Mouse (Mus musculus) embryonic facial prominence, embryonic 13.5 days (tissue): ENCODE measurements around the gene Zfp617. TPM values are rescaled to one million over a fixed set of nuclear protein-coding genes. Genes with fewer than 3 reads are reported as not detected.
"Not testable (repeated sequence)": the region's sequence is repeated elsewhere in the genome, so short reads cannot be mapped to it uniquely, and the experiment has no call there.

Experiments
- ATAC-seq: fragments of 200-750 bp; cut with Nextera tagmentation; 2 replicates; pipeline ENCODE4 v1.8.0; 2017; ENCODE audit warnings: low read depth; ENCODE audit not compliant: insufficient number of reproducible peaks, insufficient read depth, low FRiP score, low TSS enrichment
- H3K27ac ChIP-seq: fragments of 300-500 bp; sonication (generic); 2 replicates; pipeline ENCODE4 v1.5.1; 2015; ENCODE audit warnings: moderate library complexity, mild to moderate bottlenecking, inconsistent platforms
- H3K27me3 ChIP-seq: fragments of 300-500 bp; sonication (generic); 2 replicates; pipeline ENCODE4 v1.6.1; 2015; ENCODE audit warnings: mild to moderate bottlenecking, inconsistent platforms
- H3K36me3 ChIP-seq: fragments of 300-500 bp; sonication (generic); 2 replicates; pipeline ENCODE4 v1.6.1; 2015; ENCODE audit warnings: mild to moderate bottlenecking, inconsistent platforms
- H3K4me1 ChIP-seq: fragments of 300-500 bp; sonication (generic); 2 replicates; pipeline ENCODE4 v1.6.1; 2015; ENCODE audit warnings: inconsistent platforms
- H3K4me2 ChIP-seq: fragments of 300-500 bp; sonication (generic); 2 replicates; pipeline ENCODE4 v1.6.1; 2015; ENCODE audit warnings: moderate library complexity, mild to moderate bottlenecking, inconsistent platforms
- H3K4me3 ChIP-seq: fragments of 300-500 bp; sonication (generic); 2 replicates; pipeline ENCODE4 v1.5.1; 2015; ENCODE audit warnings: mild to moderate bottlenecking, inconsistent platforms
- H3K9ac ChIP-seq: fragments of 300-500 bp; sonication (generic); 2 replicates; pipeline ENCODE4 v1.6.1; 2015; ENCODE audit warnings: mild to moderate bottlenecking, inconsistent platforms
- H3K9me3 ChIP-seq: fragments of 300-500 bp; sonication (generic); 2 replicates; pipeline ENCODE4 v1.6.1; 2016; ENCODE audit warnings: inconsistent platforms
- WGBS: fragments of 180-500 bp; shearing (Covaris S2); methylation state at CpG from one replicate; pipeline ENCODE4 v1.1.7; 2015; ENCODE audit warnings: mixed read lengths; 5-methylcytosine and 5-hydroxymethylcytosine counted together
- polyA plus RNA-seq: library from polyadenylated mRNA; unstranded; fragments of >200 nt; fragmentation: Nextera tagmentation; extraction: Ambion mirVana; gene quantifications from 2 replicates; pipeline ENCODE4 v1.2.1, GENCODE M21; 2015

Zfp617 gene
- polyA plus RNA-seq, 1 experiment from 2014 or later: 25.9 TPM

DNA sequence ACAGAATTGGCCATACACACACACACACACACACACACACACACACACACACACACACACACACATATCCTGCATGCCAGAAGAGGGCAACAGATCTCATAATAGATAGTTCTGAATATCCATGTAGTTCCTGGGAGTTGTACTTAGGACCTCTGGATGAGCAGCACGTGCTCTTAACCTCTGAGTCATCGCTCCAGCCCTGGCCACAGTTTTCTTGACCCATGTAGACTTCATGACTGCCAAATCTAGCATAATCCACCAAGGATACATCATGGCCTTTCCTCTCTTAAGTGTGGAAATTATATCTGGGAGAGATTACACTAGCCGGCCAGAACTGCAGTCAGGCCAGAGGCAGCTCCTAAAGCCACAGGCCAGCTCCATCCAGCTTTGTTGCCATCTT, 18.1 kb downstream of the Zfp617 start:
- Histone ChIP-seq H3K27ac (no peak overlapping the region), H3K4me1 (0 out of 2 replicates have a peak, but pooled peaks cover 3% of the 10 kb centered on the region), H3K9me3 (peaks cover 3% of the 10 kb centered on the region), H3K27me3 (no peaks in the 10 kb centered on the region), H3K36me3 (peaks cover 37% of the 10 kb centered on the region), H3K4me2 (no peak overlapping the region), H3K4me3 (no peak overlapping the region), H3K9ac (no peak overlapping the region)
- no peak for ATAC-seq
- WGBS: 98% methylated on average over 3 of the region's 3 CpGs

DNA sequence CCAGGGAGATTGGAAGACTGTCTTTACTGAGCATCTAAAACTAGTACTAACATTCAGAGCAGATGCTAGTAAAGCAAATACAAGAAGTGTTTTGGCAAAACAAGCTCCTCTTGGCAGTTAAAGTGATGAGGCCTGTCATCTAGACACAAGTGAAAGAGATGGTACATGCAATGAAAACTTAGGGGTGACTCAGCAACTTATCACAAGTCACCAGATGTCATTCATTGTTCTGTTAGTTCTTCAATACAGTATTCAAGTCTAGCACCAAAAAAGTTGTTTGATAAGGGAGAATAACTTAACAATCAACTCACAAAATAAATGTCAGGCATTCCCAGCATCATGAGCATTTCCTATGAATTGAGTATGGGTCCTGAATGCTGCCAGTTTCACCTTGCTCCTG, 19.3 kb downstream of the Zfp617 start:
- H3K4me2 ChIP-seq: no peak overlapping the region
- H3K4me3 ChIP-seq: no peak overlapping the region
- H3K9ac ChIP-seq: no peak overlapping the region
- ATAC-seq: no peak
- H3K36me3 ChIP-seq: peaks cover 41% of the 10 kb centered on the region
- H3K4me1 ChIP-seq: 0 out of 2 replicates have a peak, but pooled peaks cover 3% of the 10 kb centered on the region
- H3K27ac ChIP-seq: no peak overlapping the region
- H3K9me3 ChIP-seq: peaks cover 3% of the 10 kb centered on the region
- H3K27me3 ChIP-seq: no peaks in the 10 kb centered on the region

DNA sequence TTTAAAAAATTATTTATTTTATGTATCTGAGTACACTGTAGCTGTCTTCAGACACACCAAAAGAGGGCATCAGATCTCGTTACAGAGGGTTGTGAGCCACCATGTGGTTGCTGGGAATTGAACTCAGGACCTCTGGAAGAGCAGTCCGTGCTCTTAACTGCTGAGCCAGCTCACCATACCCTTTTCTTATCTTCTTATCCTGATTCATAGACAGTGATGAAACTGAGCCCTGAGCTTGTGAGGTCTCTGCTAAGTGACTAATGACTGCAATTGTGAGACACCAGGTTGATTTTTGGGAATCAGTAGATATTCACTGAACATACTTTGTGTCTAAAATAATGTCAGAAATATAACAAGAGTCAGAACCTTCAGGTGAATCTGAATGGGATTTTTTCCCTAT, 29.6 kb downstream of the Zfp617 start:
- not testable (repeated sequence) for H3K4me2 ChIP-seq, H3K4me1 ChIP-seq, H3K27ac ChIP-seq, H3K9ac ChIP-seq, ATAC-seq, H3K27me3 ChIP-seq, H3K36me3 ChIP-seq, H3K4me3 ChIP-seq
- 84% methylated on average over 2 of the region's 2 CpGs for WGBS
- peaks cover 11% of the 10 kb centered on the region; the same call in 1 of the 2 replicates for H3K9me3 ChIP-seq

DNA sequence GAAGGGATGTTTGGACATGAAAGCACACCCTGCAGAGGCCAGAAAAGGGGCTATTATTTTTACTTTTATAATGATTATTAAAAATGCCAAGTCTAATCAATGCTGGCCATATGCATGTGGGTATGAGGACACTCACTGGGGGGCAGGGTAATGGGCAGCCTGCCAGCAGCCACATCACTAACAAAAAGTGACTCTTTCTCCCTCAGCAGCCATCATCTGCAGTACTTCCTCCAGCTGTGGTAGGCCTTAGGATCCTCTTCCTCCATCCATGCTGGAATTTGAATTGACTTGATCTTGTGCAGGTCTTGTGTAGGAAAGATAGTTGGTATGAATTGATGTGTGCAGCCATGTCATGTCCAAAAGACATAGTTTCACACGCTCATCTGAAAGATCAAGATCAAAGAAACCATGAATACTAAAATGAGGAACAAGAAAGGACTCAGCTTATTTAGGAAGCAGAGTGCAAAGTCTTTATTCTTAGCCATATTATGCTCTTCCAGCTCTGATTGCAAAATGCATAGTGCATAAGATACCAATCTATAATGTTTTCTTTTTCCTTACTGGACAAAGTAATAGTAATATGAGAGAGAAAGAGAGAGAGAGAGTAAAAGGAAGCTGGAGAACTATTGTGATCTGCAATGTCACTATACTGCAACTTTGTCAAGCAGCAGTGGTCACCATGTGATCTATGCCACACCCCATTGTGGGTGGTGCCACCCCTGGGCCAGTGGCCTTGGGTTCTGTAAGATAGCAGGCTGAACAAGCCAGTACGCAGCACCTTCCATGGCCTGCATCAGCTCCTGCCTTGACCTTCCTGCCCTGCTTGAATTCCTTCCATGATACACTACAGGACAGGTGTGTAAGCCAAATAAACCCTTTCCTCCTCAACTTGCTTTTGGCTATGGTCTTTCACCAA, 32.1 kb downstream of the Zfp617 start:
- Histone ChIP-seq H3K4me1 (no peaks in the 10 kb centered on the region), H3K9me3 (0 out of 2 replicates have a peak, but pooled peaks cover 2% of the 10 kb centered on the region), H3K36me3 (no peaks in the 10 kb centered on the region), H3K9ac (no peak overlapping the region), H3K27me3 (no peaks in the 10 kb centered on the region), H3K4me2 (no peak overlapping the region), H3K4me3 (no peak overlapping the region), H3K27ac (no peak overlapping the region)
- WGBS: 76% methylated on average over 2 of the region's 2 CpGs
- no peak for ATAC-seq

DNA sequence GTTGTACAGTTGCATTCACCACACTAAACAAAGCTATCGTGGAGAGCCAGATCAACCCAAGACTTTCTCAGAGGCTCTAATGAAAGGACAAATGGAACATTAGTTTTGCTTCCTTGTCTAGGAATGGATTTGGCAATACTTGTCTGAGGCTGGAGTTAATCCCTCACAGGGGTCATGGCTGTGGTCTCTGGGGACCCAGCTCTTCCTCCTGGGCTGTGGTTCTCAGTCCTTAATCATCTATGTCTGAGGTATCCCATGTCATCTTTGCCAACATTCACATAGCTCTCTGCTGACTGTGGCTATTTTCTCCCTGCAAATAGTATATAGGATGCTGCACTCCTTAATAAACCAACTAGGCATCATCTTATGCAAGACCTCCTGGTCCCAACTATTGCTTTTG, 33.3 kb downstream of the Zfp617 start:
- Histone ChIP-seq H3K4me2 (no peak overlapping the region), H3K4me3 (no peak overlapping the region), H3K4me1 (no peaks in the 10 kb centered on the region), H3K9ac (no peak overlapping the region), H3K9me3 (no peaks in the 10 kb centered on the region), H3K36me3 (no peaks in the 10 kb centered on the region), H3K27ac (no peak overlapping the region), H3K27me3 (peaks cover 4% of the 10 kb centered on the region)
- 94% methylated on average over 1 of the region's 1 CpGs for WGBS
- no peak for ATAC-seq

DNA sequence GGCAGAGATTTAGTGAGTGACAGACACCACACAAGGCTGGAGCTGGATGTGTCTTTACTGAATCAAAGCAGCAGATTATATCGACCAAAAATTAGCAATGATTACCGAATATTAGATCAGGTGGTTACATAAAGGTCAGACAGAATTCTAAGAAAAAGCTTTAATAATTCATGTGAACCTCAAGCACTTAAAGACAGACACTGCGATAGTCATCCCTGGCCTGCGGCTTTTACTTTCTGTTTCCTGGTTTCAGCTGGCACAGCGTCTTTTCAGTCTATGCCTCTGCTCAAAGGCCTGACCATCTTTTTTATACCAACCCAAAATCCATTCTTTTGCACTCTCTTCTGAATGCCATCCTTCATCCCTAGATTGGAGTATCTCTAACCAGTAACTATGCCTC, 40.2 kb downstream of the Zfp617 start:
- Histone ChIP-seq H3K27me3 (peaks cover 5% of the 10 kb centered on the region), H3K9ac (no peak overlapping the region), H3K9me3 (0 out of 2 replicates have a peak, but pooled peaks cover 3% of the 10 kb centered on the region), H3K4me3 (no peak overlapping the region), H3K36me3 (peaks cover 6% of the 10 kb centered on the region; the same call in 1 of the 2 replicates), H3K4me2 (no peak overlapping the region), H3K27ac (no peak overlapping the region), H3K4me1 (peaks cover 15% of the 10 kb centered on the region)
- WGBS: 92% methylated on average over 5 of the region's 5 CpGs
- ATAC-seq: no peak

DNA sequence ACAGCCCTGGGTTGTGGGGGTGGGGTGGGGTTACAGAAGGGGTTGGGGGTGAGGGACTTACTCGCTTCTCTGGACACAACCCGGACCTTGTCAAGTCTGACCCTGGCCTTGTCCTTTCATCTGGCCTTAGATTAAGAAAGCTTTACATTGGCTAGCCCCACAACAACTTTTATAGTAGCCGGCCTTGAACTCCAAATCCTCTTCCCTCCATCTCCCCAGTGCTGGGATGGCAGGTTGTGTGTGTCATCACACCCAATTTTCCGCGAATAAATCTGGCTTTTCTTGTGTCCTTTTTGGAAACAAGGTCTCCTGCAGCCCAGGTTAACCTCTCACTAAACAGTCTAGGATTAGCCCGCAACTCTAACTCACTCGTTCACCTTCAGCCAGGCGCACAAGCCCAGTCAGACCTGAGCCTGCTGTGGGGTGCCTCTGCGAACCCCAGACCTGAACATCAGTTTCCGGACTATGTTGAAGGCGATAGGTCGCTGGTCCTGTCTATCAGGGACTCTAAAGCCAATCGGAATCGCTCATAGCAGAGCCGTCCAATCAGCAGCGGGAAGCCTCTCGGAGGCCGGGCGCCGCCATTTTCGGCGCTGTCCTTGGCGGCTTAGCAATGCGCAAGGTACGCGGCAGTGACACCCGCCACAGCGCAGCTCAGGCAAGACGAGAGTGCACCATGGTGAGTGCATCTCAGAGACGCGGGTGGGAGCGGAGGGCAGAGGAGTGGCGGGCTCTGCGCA, 42.2 kb downstream of the Zfp617 start, which contains the start of gene Zfp961:
Gene Zfp961, plus strand, starts transcription at position 557 of the 740 bp plus-strand sequence.
- Histone ChIP-seq H3K27ac (peak within 1 kb of the TSS; percentile 90), H3K9me3 (peaks cover 12% of the 10 kb centered on the region), H3K4me1 (peaks cover 15% of the 10 kb centered on the region), H3K36me3 (peaks cover 23% of the 10 kb centered on the region), H3K27me3 (peaks cover 5% of the 10 kb centered on the region), H3K4me2 (peak within 1 kb of the TSS; percentile 71), H3K4me3 (peak within 1 kb of the TSS; percentile 77), H3K9ac (peak within 1 kb of the TSS; percentile 87)
- 4% methylated on average over 34 of the region's 34 CpGs for WGBS
- peak; percentile 99 for ATAC-seq

DNA sequence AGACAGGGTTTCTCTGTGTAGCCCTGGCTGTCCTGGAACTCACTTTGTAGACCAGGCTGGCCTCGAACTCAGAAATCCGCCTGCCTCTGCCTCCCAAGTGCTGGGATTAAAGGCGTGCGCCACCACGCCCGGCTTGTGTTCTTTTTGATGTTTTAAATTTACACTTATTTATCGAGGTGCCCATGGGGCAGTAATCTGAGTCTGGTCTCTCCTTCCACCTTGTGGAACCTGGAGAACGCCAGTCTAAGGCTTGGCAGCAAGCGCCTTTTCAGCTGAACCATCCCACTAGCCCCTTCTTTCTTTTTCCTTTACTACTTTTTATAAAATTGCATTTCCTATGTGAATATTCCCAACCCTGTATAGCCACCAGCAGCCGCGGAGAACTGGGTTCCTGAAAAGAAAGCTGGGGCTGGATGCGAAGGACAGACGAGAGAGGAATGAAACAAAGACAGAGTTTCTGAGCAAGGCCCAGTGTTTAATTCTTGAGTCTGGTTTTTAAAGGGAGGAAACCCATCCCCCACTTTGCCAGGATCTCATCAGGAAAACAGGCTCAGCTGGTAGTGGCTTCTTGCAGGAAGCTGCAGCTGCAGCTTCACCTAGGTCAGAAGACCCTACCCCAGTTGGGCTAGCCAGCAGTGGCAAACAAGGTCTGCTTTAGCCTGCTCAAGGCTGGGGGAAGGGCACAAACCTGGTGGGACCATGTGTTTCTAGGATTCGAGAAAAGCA, 43.2 kb downstream of the Zfp617 start:
- ATAC-seq: no peak
- H3K9ac ChIP-seq: peak overlapping the region; percentile 87
- peak overlapping the region; percentile 90; the same call in 1 of the 2 replicates for H3K27ac ChIP-seq
- peaks cover 16% of the 10 kb centered on the region for H3K9me3 ChIP-seq
- 34% methylated on average over 14 of the region's 14 CpGs for WGBS
- peaks cover 15% of the 10 kb centered on the region for H3K4me1 ChIP-seq
- H3K27me3 ChIP-seq: peaks cover 3% of the 10 kb centered on the region; the same call in 1 of the 2 replicates
- peak overlapping the region; percentile 77 for H3K4me3 ChIP-seq
- H3K36me3 ChIP-seq: peaks cover 23% of the 10 kb centered on the region
- peak overlapping the region; percentile 71 for H3K4me2 ChIP-seq

DNA sequence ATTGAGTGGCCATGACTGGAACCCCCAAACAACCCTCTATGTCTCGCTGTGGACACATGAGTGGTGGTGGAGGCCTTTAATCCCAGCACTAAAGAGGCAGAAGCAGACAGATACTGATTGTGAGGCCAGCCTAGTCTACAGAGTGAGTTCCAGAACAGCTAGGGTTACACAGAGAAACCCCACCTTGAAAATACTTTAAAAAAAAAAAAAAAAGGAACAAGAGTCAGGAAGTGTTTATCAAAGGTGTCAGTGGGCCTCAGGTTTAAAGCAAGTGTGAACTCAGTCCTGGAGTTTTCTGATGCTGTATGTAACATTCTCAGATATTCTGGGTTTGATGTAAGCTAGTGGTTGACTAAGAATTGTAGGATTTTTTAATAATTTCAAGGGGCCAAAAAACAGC, 44.1 kb downstream of the Zfp617 start:
- H3K4me2 ChIP-seq: peak overlapping the region; percentile 71; the same call in 1 of the 2 replicates
- WGBS: 100% methylated on average over 1 of the region's 1 CpGs
- H3K9me3 ChIP-seq: peaks cover 19% of the 10 kb centered on the region
- no peak overlapping the region; the same call in 1 of the 2 replicates for H3K4me3 ChIP-seq
- no peak overlapping the region for H3K27ac ChIP-seq
- no peak for ATAC-seq
- no peak overlapping the region for H3K9ac ChIP-seq
- peaks cover 23% of the 10 kb centered on the region for H3K36me3 ChIP-seq
- peaks cover 15% of the 10 kb centered on the region for H3K4me1 ChIP-seq
- H3K27me3 ChIP-seq: no peaks in the 10 kb centered on the region

DNA sequence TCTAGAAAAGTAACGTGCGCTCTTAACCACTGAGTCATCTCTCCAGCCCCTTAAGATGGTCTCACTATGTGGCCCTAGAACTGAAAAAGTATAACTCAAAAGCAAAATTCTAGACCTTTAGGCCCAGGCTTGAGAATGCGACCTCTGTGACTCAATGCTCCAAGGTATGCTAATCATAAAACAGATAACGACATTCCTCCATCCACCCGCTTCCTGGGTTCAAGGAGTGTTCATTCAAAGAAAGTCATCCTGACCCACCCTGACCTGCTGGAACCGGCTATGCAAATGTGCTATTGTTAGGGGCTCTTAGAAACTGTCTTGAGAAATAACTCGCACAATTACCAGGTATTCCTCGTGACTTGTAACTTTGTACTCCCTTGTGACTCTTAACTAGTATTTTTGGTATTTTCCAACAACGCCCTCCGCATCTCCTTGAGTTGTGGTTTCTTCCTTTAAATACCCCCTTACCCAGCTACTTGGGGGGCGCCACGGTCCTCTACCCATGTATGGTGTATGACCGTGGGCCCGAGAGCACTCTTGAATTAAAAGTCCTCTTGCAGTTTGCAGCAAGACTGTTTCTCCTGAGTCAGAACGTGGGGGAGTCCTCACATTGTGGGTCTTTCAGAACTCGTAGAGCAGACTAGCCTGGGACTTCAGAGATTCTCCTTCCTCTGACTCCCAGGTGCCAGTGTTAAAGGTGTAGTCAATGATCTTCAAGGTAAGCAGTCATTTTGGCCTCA, 44.7 kb downstream of the Zfp617 start:
- H3K27me3 ChIP-seq, H3K4me2 ChIP-seq, ATAC-seq, H3K4me3 ChIP-seq, H3K27ac ChIP-seq, H3K9ac ChIP-seq: not testable (repeated sequence)
- Histone ChIP-seq H3K4me1 (peaks cover 15% of the 10 kb centered on the region), H3K9me3 (peaks cover 19% of the 10 kb centered on the region), H3K36me3 (peaks cover 23% of the 10 kb centered on the region)
- WGBS: 96% methylated on average over 16 of the region's 16 CpGs
